Mouse (Mus musculus) lung, adult 10 weeks (tissue): ENCODE measurements around the gene C8g. TPM values are rescaled to one million over a fixed set of nuclear protein-coding genes. Genes with fewer than 3 reads are reported as not detected.

Experiments used
- polyA plus RNA-seq: library from polyadenylated mRNA; stranded (reverse); fragments of 350-450 nt; fragmentation: Illumina TruSeq; extraction: RNeasy Lipid Tissue Mini Kit (QIAGEN cat#74804); gene quantifications from one replicate; pipeline ENCODE4 v1.2.3, GENCODE M21; 2014; ENCODE audit warnings: low read depth, low replicate concordance; ENCODE audit not compliant: insufficient read depth

C8g gene
- 0.92 TPM for polyA plus RNA-seq

DNA sequence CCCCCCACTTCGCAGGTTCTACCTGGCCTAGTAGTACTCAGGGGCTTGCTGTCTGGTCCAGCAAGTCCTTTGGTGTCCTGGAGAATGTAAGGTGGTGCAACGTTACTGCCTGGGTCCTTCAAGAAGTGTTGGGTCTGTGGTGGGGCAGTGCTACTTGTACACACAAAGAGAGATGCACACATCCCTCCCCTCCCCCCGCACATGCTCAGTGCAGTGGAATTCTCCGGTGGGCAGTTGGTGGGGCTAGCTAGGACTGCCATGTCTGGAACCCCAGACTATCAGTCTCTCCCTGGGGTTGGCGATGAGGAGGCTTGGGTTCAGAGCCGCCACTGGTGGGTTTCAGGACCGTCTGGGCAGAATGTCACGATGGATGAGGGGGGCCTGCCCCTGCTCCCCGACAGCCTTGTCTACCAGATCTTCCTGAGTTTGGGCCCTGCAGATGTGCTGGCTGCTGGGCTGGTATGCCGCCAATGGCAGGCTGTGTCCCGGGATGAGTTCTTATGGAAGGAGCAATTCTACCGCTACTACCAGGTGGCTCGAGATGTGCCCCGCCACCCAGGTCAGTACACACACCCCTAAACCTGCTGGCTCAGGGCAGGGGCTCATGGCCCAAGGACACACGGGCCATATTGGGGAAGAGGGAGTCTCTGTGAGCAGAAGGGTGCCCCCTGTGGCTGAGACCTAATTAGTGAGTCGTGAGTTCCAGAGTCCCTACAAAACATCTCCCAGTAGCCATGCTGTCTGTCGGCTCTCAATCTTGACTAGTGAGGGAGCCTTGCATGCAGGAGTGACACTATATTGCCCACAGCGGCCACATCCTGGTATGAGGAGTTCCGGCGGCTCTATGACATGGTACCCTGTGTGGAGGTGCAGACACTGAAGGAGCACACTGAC lies at the start of gene C8g:
Gene C8g, minus strand, starts transcription at position 127 of the 894 bp plus-strand sequence.

DNA sequence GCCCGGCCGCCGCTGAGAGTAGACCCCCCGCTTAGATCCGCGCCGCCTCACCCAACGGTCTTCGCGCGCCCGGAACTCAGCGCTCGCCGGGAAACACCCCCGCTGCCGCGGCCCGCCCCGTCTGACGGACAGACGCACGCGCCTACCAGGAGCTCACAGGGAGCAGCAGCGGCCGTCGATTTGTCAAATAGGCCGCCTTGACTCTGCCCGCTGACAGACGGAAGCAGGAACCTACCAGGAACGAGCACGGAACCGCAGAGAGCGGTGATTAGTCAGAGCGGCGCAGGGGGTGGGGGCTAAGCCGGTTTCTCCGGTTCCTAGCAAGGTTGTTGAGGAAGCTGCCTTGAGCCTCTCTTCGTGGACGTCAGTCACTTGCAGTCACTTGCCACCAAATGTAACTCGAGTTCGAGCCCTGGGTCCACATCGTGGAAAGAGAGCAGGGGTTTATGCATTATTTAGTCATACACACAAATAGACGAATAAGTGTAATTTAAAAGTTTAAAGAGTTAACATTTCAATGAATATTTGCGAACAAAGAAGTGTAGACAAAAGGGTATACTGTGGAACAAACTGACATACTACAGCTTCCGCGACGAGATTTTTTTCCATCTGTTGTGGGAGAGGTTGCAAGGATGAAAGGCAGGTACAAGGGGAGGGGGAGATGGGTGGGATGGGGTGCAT lies 45.4 kb upstream of the C8g start, which contains the start of gene Traf2:
Gene Traf2, minus strand, starts transcription at position 130 of the 681 bp plus-strand sequence.

DNA sequence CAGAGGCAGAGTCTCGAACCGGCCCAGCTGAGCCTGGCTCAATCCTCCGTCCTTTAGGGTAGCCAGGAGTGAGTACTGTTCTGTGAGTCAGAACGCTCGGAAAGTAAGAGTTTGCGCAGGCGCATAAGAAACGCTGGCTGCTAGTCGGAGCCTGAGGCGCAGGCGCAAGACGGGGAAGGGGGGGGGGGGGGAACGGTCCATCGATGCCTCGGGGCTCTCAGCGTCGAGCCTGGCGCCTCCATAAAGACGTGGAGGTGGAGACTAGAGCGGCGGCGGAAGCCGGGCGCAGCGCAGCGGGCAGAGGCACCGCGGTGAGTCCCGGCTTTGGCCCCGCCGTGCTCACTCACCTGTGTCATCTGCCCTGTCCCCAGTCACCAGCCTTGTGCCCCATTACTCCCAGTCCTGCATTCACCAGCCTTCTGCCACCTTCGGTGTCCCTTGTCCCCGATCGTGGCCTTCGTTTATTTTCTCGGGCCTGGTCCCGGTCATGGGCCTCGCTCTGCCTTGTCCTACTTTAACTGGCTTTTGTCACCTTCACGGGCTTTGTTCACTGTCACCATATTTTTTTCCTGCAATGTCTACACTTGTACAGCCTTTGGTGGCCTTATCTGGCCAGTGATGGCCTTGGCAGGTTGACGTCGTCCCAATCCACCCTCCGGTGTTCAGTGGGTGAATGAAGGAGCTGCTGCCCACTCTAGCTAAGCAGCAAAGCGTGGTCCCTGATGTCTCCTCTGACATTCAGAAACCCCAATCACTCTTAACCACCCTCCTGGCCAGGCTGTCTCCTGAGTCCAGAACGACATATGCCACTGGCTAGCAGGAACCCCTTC lies 728 bp downstream of the C8g start, which contains the start of gene Fbxw5:
Gene Fbxw5, plus strand, starts transcription at position 175 of the 830 bp plus-strand sequence.

DNA sequence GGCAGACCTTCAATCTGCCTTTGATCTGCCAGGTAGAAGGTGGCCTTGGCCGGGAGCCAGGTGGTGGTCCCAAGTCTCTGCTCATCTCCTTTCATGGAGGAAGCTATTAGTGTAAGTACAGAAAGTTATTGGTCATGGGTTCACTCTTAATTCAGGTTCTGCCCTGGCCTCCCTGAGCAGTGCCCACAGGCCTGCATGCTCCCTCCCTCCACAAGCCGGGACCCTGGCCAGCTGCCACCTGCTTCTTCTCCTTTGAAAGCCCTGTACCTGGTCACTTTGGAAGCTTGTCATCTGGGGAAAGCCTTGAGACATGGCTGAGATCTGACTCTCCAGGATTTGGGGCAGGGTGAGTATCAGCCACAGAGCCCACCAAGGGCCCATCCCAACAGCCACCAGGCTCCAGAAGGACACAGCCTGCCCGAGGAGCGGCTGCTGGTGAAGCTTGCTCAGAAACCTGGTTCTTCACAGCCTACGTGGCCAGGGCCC lies 8.0 kb downstream of the C8g start, which contains the start of gene Lcn12:
Gene Lcn12, minus strand, starts transcription at position 436 of the 486 bp plus-strand sequence.

DNA sequence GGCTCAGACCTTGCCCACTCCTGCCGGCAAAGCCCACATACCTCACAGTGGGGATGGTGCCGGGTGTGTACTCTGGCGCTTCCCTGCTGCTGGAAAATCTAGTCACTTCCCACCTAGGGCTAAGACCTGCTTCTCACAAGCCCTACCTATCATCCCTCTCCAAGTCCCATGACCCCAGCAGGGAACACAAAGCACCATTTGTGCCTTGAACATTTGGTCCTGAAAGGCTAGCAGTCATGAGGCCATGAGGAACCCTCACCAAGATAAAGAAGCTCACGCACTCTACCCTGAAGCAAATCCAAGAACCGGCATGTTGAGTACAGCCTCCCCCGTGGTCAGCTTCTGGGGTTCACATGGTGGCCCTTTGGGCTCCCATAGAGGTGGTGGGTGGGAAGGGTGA lies 31.6 kb downstream of the C8g start, which contains the start of gene Ptgds:
Gene Ptgds, minus strand, starts transcription at position 78 of the 400 bp plus-strand sequence.

DNA sequence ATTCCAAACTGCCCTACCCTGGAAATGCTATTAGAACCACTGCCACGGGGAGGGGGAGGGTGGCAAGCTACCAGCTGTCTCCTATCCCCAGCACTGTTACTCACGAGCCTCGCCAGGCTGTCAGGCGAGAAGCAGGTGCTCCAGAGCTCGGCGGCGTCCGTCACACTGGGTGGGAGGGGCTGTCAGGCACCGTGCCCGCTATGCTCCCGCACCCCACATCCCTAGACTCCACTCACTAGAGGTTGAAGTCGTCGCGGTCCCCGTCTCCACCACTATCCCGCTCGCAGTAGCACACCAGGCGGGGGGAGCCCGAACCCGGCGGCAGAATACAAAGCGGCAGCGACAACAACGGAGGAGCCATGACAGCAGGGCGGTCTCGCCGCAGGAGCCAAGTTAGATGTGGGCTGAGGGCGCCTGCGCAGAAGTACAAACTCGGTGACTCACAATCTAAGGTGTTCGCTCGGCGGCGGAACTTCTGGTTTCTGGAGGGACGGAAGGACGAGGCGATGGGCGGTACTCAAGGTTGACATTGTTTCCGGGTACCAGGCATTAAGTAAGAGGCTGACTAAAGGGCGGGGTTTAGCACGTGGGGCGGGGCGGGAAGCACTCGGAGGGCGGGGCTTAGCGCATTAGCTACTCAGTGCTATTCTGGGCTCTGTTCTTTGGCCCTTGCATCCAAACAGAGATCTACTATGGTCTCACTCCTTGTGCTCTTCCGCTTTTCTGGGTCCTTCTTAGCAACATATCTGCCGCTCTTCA lies 40.8 kb downstream of the C8g start, which contains the start of gene Paxx:
Gene Paxx, minus strand, starts transcription at position 544 of the 759 bp plus-strand sequence.

DNA sequence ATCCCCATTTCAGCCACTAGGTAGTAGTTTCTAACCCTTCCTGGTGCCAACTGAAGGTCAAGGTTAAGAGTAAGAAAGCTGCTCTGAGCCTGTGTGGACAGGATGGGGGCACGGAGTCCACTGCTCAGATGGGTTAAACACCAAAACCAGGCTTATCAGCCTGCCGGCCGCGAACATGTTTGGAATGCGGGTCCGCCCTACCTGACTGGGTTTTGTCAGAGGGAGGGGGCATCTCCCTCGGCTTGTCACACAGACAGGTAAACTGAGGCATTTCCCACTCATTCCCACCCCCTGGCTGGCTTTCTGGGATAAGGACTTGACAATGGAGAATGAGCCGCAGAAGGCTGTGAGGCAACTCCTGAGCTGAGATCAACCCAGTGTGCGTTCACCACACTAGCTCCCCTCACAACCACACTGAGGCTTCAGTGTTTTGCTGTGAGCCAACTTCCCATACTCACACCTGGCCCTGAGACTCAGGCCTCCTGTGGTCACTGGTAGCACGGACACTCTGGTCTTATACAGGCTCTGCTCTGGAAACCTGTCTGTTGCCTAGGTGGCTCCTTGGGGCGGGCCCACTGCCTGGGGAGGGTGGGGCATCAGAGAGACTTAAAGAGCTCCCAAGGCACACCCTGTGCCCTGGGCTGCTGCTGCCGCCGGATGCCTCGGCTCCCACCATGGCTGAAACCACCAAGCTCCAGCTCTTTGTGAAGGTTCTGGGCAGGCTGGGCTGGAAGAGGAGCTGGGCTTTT lies 45.1 kb downstream of the C8g start, which contains the start of gene Clic3:
Gene Clic3, plus strand, starts transcription at position 634 of the 749 bp plus-strand sequence.

Other genes with a start within 250 kb of the C8g start
- gene Tmem203, start 246.3 kb downstream of the C8g start, polyA plus RNA-seq: 15.5 TPM
- gene Tprn, start 239.1 kb downstream of the C8g start, polyA plus RNA-seq: 6.2 TPM
- gene Ssna1, start 229.3 kb downstream of the C8g start, polyA plus RNA-seq: 68.9 TPM
- 38.0 TPM for gene Anapc2, start 229.2 kb downstream of the C8g start, polyA plus RNA-seq
- gene Tmem210, start 213.6 kb downstream of the C8g start, polyA plus RNA-seq: not detected
- 22.2 TPM for gene Lrrc26, start 211.8 kb downstream of the C8g start, polyA plus RNA-seq
- gene Grin1, start 182.5 kb downstream of the C8g start, polyA plus RNA-seq: not detected
- gene Man1b1, start 169.4 kb downstream of the C8g start, polyA plus RNA-seq: 31.9 TPM
- 18.5 TPM for gene Dpp7, start 145.4 kb downstream of the C8g start, polyA plus RNA-seq
- gene Uap1l1, start 136.0 kb downstream of the C8g start, polyA plus RNA-seq: 51.2 TPM
- 1.0 TPM for gene Sapcd2, start 129.4 kb downstream of the C8g start, polyA plus RNA-seq
- 7.6 TPM for gene Entpd2, start 105.8 kb downstream of the C8g start, polyA plus RNA-seq
- gene Npdc1, start 102.4 kb downstream of the C8g start, polyA plus RNA-seq: 69.7 TPM
- 1.7 TPM for gene Fut7, start 78.5 kb downstream of the C8g start, polyA plus RNA-seq
- gene Abca2, start 73.0 kb downstream of the C8g start, polyA plus RNA-seq: 9.0 TPM
- gene Clic3, start 44.9 kb downstream of the C8g start, polyA plus RNA-seq: 364 TPM
- 44.5 TPM for gene Paxx, start 40.6 kb downstream of the C8g start, polyA plus RNA-seq
- gene Ptgds, start 31.7 kb downstream of the C8g start, polyA plus RNA-seq: 1.6 TPM
- not detected for gene Lcn12, start 7.8 kb downstream of the C8g start, polyA plus RNA-seq
- 27.0 TPM for gene Fbxw5, start 969 bp downstream of the C8g start, polyA plus RNA-seq
- gene Traf2, start 45.2 kb upstream of the C8g start, polyA plus RNA-seq: 19.5 TPM
- 272 TPM for gene Edf1, start 56.1 kb upstream of the C8g start, polyA plus RNA-seq
- gene Mamdc4, start 73.1 kb upstream of the C8g start, polyA plus RNA-seq: 0.44 TPM
- gene Phpt1, start 73.5 kb upstream of the C8g start, polyA plus RNA-seq: 64.0 TPM
- gene Ajm1, start 80.0 kb upstream of the C8g start, polyA plus RNA-seq: not detected
- 25.9 TPM for gene Rabl6, start 106.8 kb upstream of the C8g start, polyA plus RNA-seq
- not detected for gene Ccdc183, start 116.0 kb upstream of the C8g start, polyA plus RNA-seq
- gene Tmem141, start 120.3 kb upstream of the C8g start, polyA plus RNA-seq: 21.1 TPM
- 23.9 TPM for gene Fcna, start 126.3 kb upstream of the C8g start, polyA plus RNA-seq
- not detected for gene Lcn8, start 151.4 kb upstream of the C8g start, polyA plus RNA-seq
- not detected for gene Lcn5, start 156.2 kb upstream of the C8g start, polyA plus RNA-seq
- gene Lcn6, start 175.1 kb upstream of the C8g start, polyA plus RNA-seq: not detected
- not detected for gene Lcn10, start 181.0 kb upstream of the C8g start, polyA plus RNA-seq
- gene Obp2a, start 198.3 kb upstream of the C8g start, polyA plus RNA-seq: not detected
- gene Bmyc, start 205.0 kb upstream of the C8g start, polyA plus RNA-seq: 21.5 TPM
- gene Obp2b, start 235.3 kb upstream of the C8g start, polyA plus RNA-seq: not detected